Mouse (Mus musculus): ENCODE measurements around the gene Eda. TPM values are rescaled to one million over a fixed set of nuclear protein-coding genes. Genes with fewer than 3 reads are reported as not detected.

The Eda gene
- polyA plus RNA-seq, 1 experiment from 2014 or later = 3.8 TPM

- Histone ChIP-seq H3K4me3 (no peak overlapping the region), H3K27me3 (no peaks in the 10 kb centered on the region), H3K9ac (no peak overlapping the region), H3K27ac (no peak overlapping the region), H3K9me3 (no peaks in the 10 kb centered on the region), H3K36me3 (no peaks in the 10 kb centered on the region), H3K4me1 (no peaks in the 10 kb centered on the region), H3K4me2 (no peak overlapping the region)
- ATAC-seq (ENCODE audit: insufficient number of reproducible peaks, low FRiP score, low TSS enrichment, low read depth) = no peak
Observed at GRCm38 (mm10) chrX:100314172-100314902, 338.9 kb downstream of the Eda start.

GRCm38 (mm10) chrX:100340687-100341086 lies 365.3 kb downstream of the Eda start:
- Histone ChIP-seq H3K27me3 (peaks cover 3% of the 10 kb centered on the region; the same call in 1 of the 2 replicates), H3K4me3 (no peak overlapping the region), H3K27ac (no peak overlapping the region), H3K4me1 (no peaks in the 10 kb centered on the region), H3K9ac (no peak overlapping the region), H3K9me3 (no peaks in the 10 kb centered on the region), H3K36me3 (no peaks in the 10 kb centered on the region), H3K4me2 (no peak overlapping the region)
- ATAC-seq (ENCODE audit: insufficient number of reproducible peaks, low FRiP score, low TSS enrichment, low read depth) = no peak
- WGBS = 76% methylated on average over 2 of the region's 2 CpGs

GRCm38 (mm10) chrX:100344433-100344832 lies 369.0 kb downstream of the Eda start:
- no peak overlapping the region for H3K9ac ChIP-seq
- WGBS = 82% methylated on average over 2 of the region's 2 CpGs
- ATAC-seq (ENCODE audit: insufficient number of reproducible peaks, low FRiP score, low TSS enrichment, low read depth) = no peak
- H3K27ac ChIP-seq = no peak overlapping the region
- peaks cover 3% of the 10 kb centered on the region; the same call in 1 of the 2 replicates for H3K27me3 ChIP-seq
- H3K9me3 ChIP-seq = no peaks in the 10 kb centered on the region
- H3K4me2 ChIP-seq = no peak overlapping the region
- H3K36me3 ChIP-seq = no peaks in the 10 kb centered on the region
- no peak overlapping the region for H3K4me3 ChIP-seq
- no peaks in the 10 kb centered on the region for H3K4me1 ChIP-seq

- 54% methylated on average over 2 of the region's 2 CpGs for WGBS
- Histone ChIP-seq H3K36me3 (no peaks in the 10 kb centered on the region), H3K27me3 (peaks cover 4% of the 10 kb centered on the region; the same call in 1 of the 2 replicates)
Observed at GRCm38 (mm10) chrX:100356974-100357373, 381.6 kb downstream of the Eda start.

GRCm38 (mm10) chrX:100389887-100390286 lies 414.5 kb downstream of the Eda start:
- H3K9me3 ChIP-seq = no peaks in the 10 kb centered on the region
- peaks cover 6% of the 10 kb centered on the region for H3K27me3 ChIP-seq
- H3K4me1 ChIP-seq = no peaks in the 10 kb centered on the region
- H3K27ac ChIP-seq = no peak overlapping the region
- no peak overlapping the region for H3K9ac ChIP-seq
- ATAC-seq (ENCODE audit: insufficient number of reproducible peaks, low FRiP score, low TSS enrichment, low read depth) = no peak
- H3K4me2 ChIP-seq = no peak overlapping the region
- WGBS = 83% methylated on average over 1 of the region's 1 CpGs
- no peak overlapping the region for H3K4me3 ChIP-seq
- H3K36me3 ChIP-seq = no peaks in the 10 kb centered on the region

More at GRCm38 (mm10) chrX:100356974-100357373, 381.6 kb downstream of the Eda start:
- no peaks in the 10 kb centered on the region for H3K4me1 ChIP-seq
- no peak overlapping the region for H3K4me3 ChIP-seq
- ATAC-seq (ENCODE audit: insufficient number of reproducible peaks, low FRiP score, low TSS enrichment, low read depth) = no peak
- no peak overlapping the region for H3K4me2 ChIP-seq
- H3K27ac ChIP-seq = no peak overlapping the region
- H3K9me3 ChIP-seq = no peaks in the 10 kb centered on the region
- H3K9ac ChIP-seq = no peak overlapping the region

GRCm38 (mm10) chrX:100392304-100392703 lies 416.9 kb downstream of the Eda start:
- Histone ChIP-seq H3K27ac (no peak overlapping the region), H3K4me1 (no peaks in the 10 kb centered on the region), H3K27me3 (peaks cover 12% of the 10 kb centered on the region), H3K9ac (no peak overlapping the region), H3K4me2 (no peak overlapping the region), H3K9me3 (no peaks in the 10 kb centered on the region), H3K4me3 (no peak overlapping the region), H3K36me3 (no peaks in the 10 kb centered on the region)
- ATAC-seq (ENCODE audit: insufficient number of reproducible peaks, low FRiP score, low TSS enrichment, low read depth) = no peak
- WGBS = 29% methylated on average over 6 of the region's 6 CpGs

GRCm38 (mm10) chrX:100394223-100394861 lies 418.9 kb downstream of the Eda start:
- peaks cover 18% of the 10 kb centered on the region for H3K27me3 ChIP-seq
- H3K9ac ChIP-seq = no peak overlapping the region
- no peaks in the 10 kb centered on the region for H3K36me3 ChIP-seq
- 63% methylated on average over 7 of the region's 7 CpGs for WGBS
- no peaks in the 10 kb centered on the region for H3K4me1 ChIP-seq
- H3K4me2 ChIP-seq = no peak overlapping the region
- ATAC-seq (ENCODE audit: insufficient number of reproducible peaks, low FRiP score, low TSS enrichment, low read depth) = no peak
- H3K27ac ChIP-seq = no peak overlapping the region
- no peaks in the 10 kb centered on the region for H3K9me3 ChIP-seq
- H3K4me3 ChIP-seq = no peak overlapping the region

- no peak for ATAC-seq (ENCODE audit: insufficient number of reproducible peaks, low FRiP score, low TSS enrichment, low read depth)
- Histone ChIP-seq H3K27me3 (peaks cover 22% of the 10 kb centered on the region), H3K9me3 (no peaks in the 10 kb centered on the region), H3K36me3 (no peaks in the 10 kb centered on the region), H3K4me2 (no peak overlapping the region), H3K4me3 (no peak overlapping the region), H3K27ac (no peak overlapping the region), H3K9ac (no peak overlapping the region), H3K4me1 (no peaks in the 10 kb centered on the region)
- WGBS = 79% methylated on average over 8 of the region's 8 CpGs
Observed at GRCm38 (mm10) chrX:100395026-100395425, 419.6 kb downstream of the Eda start.

GRCm38 (mm10) chrX:100400900-100401299 lies 425.5 kb downstream of the Eda start:
- no peaks in the 10 kb centered on the region for H3K9me3 ChIP-seq
- H3K27ac ChIP-seq = no peak overlapping the region
- H3K9ac ChIP-seq = no peak overlapping the region
- no peak for ATAC-seq (ENCODE audit: insufficient number of reproducible peaks, low FRiP score, low TSS enrichment, low read depth)
- no peaks in the 10 kb centered on the region for H3K4me1 ChIP-seq
- peaks cover 28% of the 10 kb centered on the region for H3K27me3 ChIP-seq
- no peak overlapping the region for H3K4me3 ChIP-seq
- no peaks in the 10 kb centered on the region for H3K36me3 ChIP-seq
- H3K4me2 ChIP-seq = no peak overlapping the region

- Histone ChIP-seq H3K9me3 (no peaks in the 10 kb centered on the region), H3K4me1 (no peaks in the 10 kb centered on the region), H3K27me3 (peaks cover 23% of the 10 kb centered on the region), H3K36me3 (no peaks in the 10 kb centered on the region), H3K9ac (no peak overlapping the region), H3K27ac (no peak overlapping the region), H3K4me3 (no peak overlapping the region), H3K4me2 (no peak overlapping the region)
- 79% methylated on average over 5 of the region's 5 CpGs for WGBS
- ATAC-seq (ENCODE audit: insufficient number of reproducible peaks, low FRiP score, low TSS enrichment, low read depth) = no peak
Observed at GRCm38 (mm10) chrX:100401657-100402056, 426.3 kb downstream of the Eda start.

- Histone ChIP-seq H3K4me3 (no peak overlapping the region), H3K9ac (no peak overlapping the region), H3K27ac (no peak overlapping the region), H3K4me1 (no peaks in the 10 kb centered on the region), H3K27me3 (peaks cover 1% of the 10 kb centered on the region; the same call in 1 of the 2 replicates), H3K36me3 (no peaks in the 10 kb centered on the region), H3K4me2 (no peak overlapping the region), H3K9me3 (no peaks in the 10 kb centered on the region)
- ATAC-seq (ENCODE audit: insufficient number of reproducible peaks, low FRiP score, low TSS enrichment, low read depth) = no peak
- WGBS = 75% methylated on average over 1 of the region's 1 CpGs
Observed at GRCm38 (mm10) chrX:100409245-100409644, 433.8 kb downstream of the Eda start.

- ATAC-seq (ENCODE audit: insufficient number of reproducible peaks, low FRiP score, low TSS enrichment, low read depth) = no peak
- no peak within 1 kb of the TSS for H3K4me3 ChIP-seq
- H3K9ac ChIP-seq = no peak within 1 kb of the TSS
- H3K9me3 ChIP-seq = no peaks in the 10 kb centered on the region
- no peaks in the 10 kb centered on the region for H3K36me3 ChIP-seq
- H3K4me2 ChIP-seq = no peak within 1 kb of the TSS
- 88% methylated on average over 21 of the region's 21 CpGs for WGBS
- peaks cover 9% of the 10 kb centered on the region for H3K27me3 ChIP-seq
- H3K27ac ChIP-seq = no peak within 1 kb of the TSS
- no peaks in the 10 kb centered on the region for H3K4me1 ChIP-seq
Observed at GRCm38 (mm10) chrX:100428693-100429092, 453.3 kb downstream of the Eda start, which contains the start of gene Otud6a. Otud6a (plus strand) TSS chrX:100429013.
